Mouse (Mus musculus) thymus, postnatal 4 days (tissue): Measurements from ENCODE around the gene Ndc1.
"Not testable (repeated sequence)": the region's sequence is repeated elsewhere in the genome, so short reads cannot be mapped to it uniquely, and the experiment has no call there.

Source experiments
- DNase-seq: peaks from one replicate; pipeline ENCODE4 v3.0.0; 2021

The Ndc1 gene

DNA sequence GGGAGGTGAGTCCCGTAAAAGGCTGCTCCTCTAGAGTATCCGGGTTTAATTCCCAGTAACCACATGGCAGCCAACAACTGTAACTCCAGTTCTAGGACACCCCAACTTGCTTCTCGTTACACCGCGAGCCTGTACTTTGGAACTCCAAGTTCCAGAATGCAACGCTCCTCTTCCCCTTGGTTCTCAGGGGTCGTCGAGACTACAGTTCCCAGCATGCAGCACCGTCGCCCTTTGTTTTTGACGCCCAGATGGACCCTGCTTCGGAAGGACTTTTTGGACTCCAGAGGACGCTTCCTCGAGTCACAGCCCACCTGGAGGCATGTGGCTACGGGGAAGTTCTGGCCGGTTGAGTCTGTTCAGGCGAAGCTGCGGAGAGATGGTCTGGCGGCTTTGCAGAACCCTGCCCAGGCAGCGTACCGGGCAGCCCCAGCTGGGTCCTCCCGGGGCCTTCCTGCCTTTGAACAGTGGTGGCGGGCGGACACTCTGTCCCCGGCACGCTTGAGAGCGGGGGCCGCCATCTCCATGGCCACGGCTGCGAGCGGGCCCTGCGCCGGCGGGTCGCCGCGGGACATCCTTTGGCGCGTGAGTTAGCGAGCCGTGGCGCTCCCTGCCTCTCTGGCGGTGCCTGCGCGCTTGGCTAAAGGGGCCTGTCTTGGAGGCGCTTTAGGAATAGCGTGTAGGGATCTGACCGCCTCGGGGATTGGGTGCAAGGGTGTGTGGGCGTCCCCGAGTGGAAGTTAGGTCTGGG, at the start of gene Ndc1:
Gene Ndc1 (plus strand): TSS at position 218 of the 748 bp plus-strand sequence.
- DNase-seq: peak; percentile 86

DNA sequence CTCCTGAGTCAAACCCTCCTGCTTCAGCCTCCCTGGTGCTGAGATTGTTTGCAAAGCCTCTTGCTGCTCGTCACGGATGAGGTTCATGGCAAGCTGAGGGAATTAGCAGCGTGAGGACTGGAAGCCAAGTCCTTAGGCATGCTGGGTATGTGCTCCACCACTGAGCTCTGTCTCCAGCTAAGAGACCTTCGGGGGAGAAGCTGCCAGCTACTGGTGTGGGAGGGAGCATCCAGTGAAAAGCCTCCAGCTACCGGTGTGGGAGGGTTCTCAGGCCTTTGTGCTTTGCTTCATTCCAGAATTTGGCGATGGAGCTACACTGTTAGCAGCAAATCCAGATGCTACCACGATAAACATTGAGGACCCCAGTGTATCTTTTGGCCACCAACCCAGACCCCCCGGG, 48.9 kb upstream of the Ndc1 start:
- no peak for DNase-seq

DNA sequence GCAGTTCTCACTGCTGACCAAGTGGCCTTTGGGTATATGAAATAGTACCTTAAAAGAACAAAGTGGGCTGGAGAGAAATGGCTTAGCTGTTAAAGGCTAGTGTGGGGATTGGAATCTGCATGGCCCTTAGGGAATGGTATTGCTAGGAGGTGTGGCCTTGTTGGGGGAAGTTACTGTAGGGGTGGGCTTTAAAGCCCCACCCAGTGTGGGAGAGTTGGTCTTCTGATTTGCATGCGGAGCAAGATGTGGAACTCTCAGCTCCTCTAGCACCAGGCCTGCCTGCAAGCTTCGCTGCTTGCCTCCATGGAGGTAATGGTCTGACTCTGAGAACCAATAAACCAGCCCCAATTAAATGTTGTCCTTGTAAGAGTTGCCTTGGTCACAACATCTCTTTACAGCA, 46.5 kb upstream of the Ndc1 start:
- DNase-seq: no peak

DNA sequence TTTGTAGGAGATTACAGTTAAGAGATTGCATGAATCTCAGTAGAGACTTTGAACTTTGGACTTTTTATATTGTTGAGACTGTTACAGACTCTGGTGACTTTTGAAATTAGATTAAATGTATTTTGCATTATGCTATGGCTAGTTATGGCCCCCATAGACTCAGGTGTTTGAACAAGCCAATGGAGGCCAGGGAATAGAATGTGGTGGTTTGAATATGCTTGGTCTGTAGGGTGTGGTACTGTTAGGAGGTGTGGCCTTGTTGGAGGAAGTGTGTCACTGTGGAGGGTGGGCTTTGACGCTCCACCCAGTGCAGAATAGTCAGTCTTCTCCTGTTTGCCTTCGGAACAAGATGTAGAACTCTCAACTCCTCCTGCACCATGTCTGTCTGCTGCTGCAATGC, 44.5 kb upstream of the Ndc1 start:
- no peak for DNase-seq

DNA sequence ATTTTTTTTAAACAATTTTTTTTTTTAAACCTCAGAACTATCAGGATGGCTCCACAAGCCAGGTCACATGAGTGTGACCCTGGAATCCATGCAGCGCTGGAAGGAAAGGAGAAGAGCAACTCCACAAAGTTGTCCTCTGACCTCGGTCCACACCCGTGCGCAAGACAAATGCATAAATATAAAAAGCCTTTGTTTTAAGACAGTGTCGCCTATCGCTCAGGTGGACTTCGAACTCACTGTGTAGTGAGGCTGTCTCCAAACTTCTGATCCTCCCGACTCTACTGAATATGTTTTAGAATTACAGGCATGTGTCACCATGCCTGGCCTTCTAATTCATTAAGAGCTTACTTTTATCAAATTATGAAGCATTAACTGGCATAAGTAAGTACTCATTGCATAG, 39.1 kb upstream of the Ndc1 start:
- DNase-seq: no peak

DNA sequence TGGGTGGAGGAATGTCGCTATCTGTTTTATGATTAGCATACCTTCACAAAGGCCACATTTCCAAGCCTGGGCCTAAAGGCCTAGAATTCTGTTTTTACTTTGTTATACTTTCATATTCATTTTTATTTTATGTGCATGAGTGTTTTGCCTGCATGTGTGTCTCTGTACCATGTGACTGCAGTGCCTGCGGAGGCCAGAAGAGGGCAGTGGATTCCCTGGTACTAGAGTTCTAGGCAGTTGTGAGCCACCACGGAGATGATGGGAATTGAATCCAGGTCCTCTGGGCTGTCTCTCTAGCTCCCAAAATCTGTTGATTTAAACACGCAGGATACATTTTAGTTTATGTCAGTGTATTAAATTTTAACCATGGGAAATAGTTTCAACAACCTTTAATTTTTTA, 34.1 kb upstream of the Ndc1 start:
- DNase-seq: peak; percentile 61

DNA sequence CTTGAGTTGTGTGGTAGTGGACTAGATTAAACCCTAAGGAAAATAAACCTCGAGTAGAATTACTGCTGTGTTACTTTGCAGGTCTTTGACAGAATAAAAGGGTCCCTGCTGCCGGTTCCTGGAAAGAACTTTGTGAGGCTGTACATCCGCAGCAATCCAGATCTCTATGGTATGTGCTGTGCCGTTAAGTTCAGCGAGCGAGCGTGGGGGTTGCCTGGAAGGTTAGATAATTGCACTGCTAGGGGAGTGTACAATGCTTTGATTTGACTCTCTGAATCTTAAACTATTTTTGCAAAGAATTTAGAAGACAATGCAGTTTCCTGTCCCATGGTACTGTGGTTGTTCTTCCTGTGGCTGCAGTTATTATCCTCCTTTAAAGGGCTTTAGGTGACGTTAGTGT, 31.2 kb upstream of the Ndc1 start:
- DNase-seq: no peak

DNA sequence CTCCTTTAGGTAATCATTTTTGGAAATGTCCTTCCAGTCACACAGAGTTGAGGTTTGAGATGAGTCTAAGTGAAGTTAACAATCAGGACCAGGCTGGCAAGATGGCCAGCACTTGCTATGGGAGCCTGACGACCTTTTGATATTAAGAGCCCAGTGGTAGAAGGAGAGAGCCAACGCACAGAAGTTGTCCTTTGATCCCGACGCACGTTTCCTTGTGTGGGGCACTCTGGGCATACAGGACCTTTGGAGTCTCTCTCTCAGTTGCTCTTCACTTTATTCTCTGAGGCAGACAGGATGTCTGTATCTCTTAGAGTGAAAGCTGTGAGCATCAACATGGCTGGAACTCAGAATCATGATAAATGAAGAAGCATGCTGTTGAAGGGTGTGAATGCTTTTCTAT, 30.1 kb upstream of the Ndc1 start:
- DNase-seq: no peak

DNA sequence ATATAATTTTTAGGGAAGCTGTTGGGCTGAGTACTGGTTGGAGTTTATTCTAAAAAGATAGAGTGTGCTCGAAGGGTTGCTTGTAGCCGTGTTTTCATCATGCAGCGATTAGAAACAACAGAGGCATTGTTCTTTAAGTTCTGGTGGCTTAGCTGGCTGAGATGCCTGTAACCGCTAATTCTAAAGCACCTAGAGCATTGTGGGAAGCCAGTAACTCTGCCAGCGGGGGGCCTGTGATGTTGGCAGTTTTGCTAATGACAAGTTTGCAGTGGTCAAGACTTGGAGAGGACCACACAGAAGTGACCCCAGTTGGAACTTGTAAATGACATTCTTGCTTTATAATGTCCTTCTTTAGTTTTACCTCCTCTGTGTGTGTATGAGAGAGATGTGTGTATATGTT, 26.2 kb upstream of the Ndc1 start:
- no peak for DNase-seq

DNA sequence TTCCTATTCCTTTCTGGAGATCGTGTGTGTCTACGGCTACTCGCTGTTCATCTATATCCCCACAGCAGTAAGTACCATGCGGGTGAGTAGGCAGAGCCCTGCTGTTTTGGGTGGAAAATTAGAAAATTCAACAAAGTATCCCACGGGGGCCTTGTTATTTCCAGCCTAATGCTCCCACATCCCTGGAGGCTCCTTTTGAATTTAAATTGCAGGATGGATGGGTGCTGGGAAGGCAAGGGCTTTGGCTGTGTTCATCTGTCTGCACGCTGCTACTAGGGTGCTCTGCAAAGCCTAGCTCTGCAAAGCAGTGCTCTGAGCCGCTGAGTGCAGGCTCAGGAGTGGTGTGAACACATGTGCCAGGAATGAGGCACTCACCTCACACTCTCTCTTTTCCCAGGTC, 23.0 kb upstream of the Ndc1 start:
- no peak for DNase-seq

DNA sequence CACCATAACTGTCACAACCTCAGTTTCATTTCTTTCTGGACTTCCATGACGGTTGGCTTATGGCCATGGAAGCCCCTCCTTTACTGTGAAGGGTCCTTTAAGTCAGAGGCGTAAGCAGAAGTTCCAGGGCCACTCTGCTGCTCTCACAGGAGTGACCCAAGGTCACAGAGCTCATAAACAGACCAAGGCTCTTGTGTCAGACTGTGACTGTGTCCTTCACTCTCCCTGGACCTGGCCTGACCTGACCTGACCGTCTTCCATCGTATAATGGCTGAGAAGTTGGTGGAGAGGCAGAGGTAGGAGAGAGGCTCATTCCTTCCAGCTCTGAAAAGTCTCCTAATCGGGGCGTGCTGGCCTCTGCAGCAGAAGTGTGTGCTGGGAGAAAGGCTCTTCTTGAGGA, 20.4 kb upstream of the Ndc1 start:
- DNase-seq: no peak

DNA sequence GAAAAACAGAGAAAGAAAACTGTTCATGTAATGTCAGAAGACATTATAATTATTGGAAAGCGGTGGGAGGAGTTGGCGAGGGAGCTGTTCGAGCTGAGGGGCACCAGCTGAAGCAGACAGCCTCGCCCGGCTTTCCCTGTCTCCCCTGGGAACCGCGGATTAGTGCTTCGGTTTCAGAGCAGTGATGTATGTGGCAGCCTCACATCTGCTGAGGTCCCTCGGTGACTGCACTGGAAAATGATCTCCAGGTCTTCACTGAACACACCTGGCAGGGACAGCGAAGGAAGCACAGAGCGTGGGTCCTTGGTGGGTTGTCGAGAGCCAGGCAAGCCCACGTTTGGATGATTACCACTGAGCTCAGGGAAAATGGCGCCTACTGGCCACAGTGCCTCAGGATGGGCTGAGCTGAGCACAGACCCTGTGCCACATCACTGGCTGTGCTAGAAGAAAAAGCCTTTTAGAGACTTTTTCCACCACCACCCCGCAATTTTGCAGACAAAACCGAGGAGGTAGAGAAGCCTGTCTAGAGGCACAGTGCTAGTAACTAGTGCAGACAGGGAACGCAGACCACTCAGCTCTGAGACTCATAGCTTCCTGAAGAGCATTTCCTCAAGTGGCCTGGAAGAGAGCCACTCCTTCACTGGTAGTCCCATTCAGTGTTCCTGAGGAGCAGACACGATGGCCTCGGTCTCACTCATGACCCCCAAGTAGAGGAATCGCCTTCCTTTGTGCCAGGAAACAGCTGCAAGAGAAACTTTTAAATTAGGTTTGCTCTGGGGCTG, 18.9 kb upstream of the Ndc1 start:
- peak; percentile 16 for DNase-seq

DNA sequence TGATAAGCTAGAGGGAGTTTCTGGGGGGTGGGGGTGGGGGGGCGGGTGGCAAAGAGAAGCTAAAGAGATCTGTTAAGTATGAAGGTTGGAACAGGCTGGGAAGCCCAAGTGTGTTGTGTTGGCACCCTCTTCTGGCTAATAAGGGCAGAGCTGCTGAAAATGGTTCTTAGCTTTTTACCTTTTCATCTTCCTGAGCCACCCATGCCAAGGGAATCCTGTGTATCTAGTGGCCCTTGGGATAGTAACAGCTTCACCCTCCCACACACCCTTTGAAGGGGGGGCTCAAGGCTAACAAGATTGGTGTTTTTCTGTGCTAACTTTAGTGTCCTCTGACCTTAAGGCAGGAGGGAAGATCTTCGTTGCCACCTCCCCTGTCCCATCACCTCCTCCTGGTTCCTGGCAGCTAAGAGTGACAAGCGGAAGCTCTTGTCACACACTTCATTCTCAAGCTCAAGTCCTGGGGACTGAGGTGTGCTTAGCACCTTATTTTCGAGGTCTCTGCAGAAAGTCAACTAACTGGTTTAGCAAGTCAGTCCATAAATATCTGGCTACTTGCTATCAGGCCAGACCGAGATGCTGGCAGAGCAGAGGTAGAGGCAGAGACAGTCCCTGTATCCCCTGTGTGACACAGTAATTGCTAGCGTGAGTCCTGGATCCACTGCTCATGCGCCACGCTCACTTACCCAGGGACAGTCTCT, 18.1 kb upstream of the Ndc1 start:
- DNase-seq: peak; percentile 43

DNA sequence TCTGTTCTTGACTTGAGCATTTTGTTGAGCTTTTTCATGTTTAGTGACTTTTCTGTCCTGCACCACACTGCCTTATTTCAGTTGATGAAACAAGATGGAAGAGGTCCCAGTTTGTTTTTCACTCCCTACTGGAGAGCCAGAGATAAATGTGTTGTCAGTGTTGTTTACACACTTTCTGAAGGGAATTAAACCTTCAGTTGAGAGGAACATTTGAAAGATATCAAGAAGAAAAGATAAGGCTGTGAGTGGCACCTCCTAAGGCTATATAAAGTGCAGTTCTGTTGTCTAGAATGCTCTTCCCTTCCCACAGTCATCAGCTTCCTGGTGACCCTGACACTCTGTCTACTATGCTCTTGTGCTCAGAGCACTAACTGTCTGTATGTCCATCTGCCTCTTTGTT, 16.2 kb upstream of the Ndc1 start:
- DNase-seq: no peak

DNA sequence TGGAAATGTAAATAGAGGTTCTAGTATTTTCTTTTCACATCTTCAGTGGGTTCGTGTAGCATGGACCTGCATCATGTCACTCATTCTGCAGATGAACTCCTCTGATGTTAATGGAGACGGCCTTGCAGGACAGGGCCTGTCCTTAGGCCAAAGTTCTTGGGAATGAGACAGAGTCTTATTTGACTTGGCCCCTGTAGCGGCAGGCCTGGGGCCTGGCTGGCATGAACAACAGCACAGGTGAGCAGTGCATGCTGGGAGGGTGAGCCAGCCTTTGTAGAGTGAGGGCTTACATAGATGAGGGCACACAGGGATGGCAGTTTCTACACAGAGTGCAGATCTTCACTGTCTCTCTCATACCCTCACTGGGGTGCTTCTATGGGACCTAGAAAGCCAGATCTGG, 14.0 kb upstream of the Ndc1 start:
- DNase-seq: no peak

DNA sequence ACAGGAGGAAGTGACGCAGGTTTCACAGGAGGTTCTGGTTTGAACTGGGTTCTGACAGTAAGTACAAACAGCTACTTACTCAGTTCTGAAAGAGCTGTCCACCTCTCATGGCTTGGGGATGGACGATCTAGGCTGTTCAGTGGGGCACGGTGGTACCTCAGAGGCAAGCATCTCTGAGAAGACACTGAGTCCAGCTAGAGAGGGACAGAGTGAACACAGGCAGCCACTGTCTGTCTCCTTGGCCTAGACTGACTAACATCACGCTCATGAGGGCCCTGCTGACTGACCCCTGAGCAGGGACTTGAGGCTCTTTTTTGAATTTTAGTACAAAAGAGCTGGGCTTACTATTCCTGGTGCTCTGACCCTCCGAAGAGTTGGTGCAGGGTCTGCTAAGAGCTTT, 13.5 kb upstream of the Ndc1 start:
- no peak for DNase-seq

DNA sequence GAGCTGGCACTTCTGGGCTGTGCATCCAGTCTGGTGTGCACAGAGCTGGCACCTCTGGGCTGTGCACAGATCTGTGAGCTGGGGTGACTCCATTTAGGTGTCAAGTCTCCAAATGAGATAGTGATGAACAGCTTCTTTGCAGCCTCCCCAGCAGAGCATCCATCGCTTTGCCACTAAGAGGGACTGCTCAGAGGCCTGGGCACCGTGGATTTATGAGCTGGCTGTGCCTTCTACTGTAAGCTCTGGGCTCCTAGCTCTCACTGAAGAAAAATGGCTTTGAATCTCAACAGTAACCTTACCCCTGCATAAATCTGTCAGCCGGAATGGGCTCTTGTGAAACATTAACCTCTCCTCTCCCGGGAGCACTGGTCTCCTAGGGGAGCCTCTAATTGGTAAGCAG, 13.0 kb upstream of the Ndc1 start:
- DNase-seq: no peak

DNA sequence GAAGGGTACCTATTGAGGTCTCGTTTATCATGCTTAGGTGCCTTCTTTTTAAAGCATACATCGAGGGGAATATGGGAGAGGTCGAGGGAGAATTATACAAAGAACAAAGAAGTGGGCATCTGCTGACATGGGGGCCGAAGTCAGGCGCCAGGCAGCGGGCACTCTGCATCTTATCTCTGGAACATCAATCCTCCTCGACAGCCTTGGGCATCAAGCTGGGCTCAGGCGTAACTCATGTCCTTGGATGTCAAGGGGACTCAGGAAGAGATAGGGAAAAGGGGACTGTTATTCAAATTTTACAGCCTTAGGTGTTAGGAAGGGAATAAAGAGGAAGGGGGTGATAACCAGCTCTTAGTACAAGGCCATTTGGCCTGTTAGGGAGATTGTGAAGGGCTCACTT, 10.4 kb upstream of the Ndc1 start:
- not testable (repeated sequence) for DNase-seq

DNA sequence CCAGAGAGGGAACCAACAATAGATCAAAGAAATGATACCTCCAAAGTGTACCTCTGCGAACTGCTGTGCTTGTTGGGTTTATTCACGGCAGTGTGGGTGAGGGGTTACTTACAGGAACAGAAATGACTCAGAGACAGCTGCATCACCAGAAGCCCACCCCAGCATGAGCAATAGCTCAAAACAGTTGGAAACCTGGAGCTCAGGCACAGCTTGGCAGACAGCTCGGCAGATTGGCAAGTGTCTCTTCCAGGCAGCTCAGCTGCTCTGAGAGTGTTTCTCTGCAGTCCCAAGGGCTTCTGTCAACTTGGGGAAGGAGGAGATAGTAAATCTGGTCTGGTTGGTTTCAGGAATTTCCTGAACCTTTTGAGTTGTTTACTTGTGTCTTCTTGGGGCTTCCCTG, 9.1 kb upstream of the Ndc1 start:
- DNase-seq: no peak

DNA sequence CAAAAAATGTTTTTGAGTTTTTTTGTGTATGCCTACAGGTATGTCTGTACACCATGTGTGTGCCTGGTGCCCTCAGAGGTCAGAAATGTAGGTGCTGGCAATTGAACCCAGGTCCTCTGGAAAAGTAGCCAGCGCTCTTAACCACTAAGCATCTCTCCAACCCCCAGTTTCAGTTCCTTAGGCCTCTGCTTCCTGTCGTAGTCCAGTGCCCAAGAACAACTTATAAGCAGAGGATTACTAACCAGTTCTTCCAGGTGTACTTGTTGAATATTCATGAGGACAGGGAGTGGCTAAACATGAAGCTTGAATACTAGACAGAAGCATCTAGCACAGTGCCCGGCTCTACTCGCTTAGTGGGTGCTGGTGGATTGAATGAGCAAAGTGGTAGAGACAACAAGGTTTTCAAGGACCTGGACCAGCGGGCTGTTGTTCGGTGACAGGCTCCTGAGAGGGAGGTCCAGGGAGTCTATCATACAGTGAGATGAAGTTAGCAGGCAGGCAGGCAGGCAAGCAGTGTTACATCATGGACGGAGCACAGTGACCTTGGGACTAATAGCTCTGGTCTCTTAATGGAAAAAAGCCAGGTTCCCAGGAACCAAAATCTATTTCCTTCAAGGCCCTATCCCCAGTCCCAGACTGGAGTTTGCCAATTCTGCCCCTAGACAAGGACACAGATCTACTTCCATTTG, 7.0 kb upstream of the Ndc1 start:
- DNase-seq: no peak

DNA sequence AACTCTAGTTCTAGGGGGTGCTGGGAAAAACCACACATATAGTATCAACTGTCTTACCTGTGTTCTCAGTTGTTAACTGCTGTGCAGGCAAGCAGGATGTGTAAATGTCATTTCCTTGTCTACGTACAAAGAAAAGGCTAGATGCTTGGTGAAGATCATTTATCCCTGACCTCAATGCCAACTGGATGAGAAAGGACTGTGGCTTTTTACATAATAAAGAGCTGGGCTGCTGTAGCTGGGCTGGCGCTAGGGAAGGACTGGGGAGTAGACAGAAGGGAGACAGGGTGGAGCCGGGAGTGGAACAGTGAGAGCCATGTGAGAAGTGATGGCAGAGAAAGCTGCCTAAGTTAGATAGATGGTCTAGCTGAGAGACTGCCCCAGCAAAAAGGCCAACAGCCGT, 4.8 kb upstream of the Ndc1 start:
- no peak for DNase-seq

DNA sequence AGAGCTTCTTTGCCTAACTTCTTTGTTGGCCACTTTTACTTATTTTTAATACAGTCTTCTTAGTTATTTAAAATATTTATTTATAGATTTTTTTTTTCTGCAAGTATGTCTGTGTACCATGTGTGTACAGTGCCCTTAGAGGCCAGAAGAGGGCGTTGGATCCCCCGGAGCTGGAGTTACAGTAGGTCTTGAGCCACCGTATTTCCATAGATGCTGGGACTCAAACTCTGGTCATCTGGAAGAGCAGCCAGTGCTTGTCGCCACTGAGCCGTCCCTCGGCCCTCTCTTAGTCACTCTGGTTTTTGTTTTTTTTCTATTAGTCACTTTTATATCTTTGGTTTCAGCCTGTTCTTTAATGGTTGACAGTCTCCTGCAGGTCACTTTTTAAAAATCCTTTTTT, 4.0 kb upstream of the Ndc1 start:
- DNase-seq: no peak

DNA sequence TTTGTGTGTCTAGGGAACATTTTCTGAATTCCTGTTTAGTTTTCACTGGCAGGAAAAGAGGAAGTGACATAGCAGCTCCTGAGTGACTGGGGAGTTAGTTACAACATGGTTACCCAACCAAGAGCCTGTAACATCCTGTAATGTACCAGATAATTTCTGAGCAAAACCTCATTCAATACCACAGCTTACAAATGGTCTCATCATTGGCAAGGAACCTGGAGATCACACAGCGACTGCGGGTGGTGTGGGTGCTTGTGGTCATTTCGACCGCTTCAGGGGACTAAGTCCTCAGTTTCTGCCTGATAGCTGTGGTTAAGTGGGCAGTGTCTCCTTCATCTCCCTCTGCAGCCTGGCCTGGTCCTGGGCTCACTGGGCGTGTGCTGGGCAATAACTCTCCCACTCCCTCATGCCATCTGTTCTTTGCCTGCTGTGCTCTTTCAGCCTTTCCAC, 3.4 kb upstream of the Ndc1 start:
- no peak for DNase-seq
